Mouse (Mus musculus) stomach, postnatal 0 days (tissue): ENCODE data around the gene Gls2.

Experiments used
- CTCF ChIP-seq: IDR thresholded peaks from 2 replicates; pipeline ENCODE4 v1.5.1; 2016; ENCODE audit warnings: antibody characterized with exemption, low read depth, mild to moderate bottlenecking, moderate library complexity
- EP300 ChIP-seq: optimal IDR thresholded peaks from 2 replicates; pipeline ENCODE3; 2016; ENCODE audit warnings: antibody characterized with exemption

DNA sequence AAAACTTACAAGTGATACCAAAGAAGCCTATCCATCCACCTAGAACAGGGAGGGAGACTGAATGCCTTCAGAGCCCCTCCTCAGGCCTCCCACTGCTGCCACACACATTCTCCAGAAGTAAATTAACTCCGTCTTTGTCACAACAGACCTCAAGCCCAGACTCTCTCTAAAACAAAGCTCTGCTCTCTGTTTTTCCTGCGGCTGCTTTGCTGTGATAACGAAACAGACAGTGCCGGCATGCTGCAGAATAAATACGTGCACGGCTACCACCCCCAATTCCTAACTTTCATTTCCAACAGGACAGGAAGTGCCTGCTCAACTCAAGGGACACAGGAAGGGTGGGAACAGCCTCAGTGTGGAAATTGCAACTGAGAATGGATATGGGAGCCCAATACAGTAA is 14.3 kb upstream of the Gls2 start, which contains the start of gene Rbms2:
- TF ChIP-seq CTCF (no peak), EP300 (no peak)
